Mouse (Mus musculus) heart, postnatal 10 days (tissue): ENCODE measurements around the gene Intu. TPM values are rescaled to one million over a fixed set of nuclear protein-coding genes. Genes with fewer than 3 reads are reported as not detected.

Experiments used
- DNase-seq, 2 experiments: peaks; one replicate each; pipeline ENCODE4 v3.0.0; 2021
- intact Hi-C: fragments of 180-260 bp; cut with DNase I; formaldehyde crosslinking; loops from one replicate; pipeline ENCODE4 v1.15.1; 2025
- total RNA-seq, 2 experiments: library from RNA; stranded (reverse); gene quantifications; 2 replicates each; pipeline ENCODE4 v1.2.3; 2021

Gene Intu
- total RNA-seq, 2 experiments from 2014 or later: 7.0 to 10.1 TPM

GRCm38 (mm10) chr3:40678856-40679255 is 147.8 kb downstream of the Intu start:
- intact Hi-C loops: loop anchor here (5.0 kb wide), 1 partner anchor 68 kb away; no protein-coding TSS in a partner anchor
- DNase-seq: no peak

DNA sequence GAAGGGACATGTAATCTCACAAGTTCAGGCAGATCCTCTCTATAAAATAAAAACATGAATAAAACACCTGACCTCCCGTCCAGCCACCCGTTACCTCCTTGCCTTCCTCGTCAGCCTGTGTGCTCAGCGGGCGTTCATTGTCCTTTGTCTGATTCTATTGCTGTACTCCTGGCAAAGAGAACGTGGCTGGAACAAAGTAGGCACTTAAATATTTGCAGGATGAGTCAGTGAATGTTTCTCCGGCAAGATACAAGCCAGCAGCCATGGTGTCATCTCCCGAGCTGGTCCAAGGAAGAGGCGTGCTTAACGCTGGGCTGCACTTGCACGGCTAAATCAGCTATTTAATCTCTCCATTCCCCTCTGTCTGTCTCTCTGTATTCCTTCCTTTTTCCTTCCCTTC is 151.3 kb downstream of the Intu start:
- DNase-seq: peak; percentile 64 to 66
- intact Hi-C loops: no loop called here

- DNase-seq: no peak
Observed at GRCm38 (mm10) chr3:40683171-40683570, 152.1 kb downstream of the Intu start.

DNA sequence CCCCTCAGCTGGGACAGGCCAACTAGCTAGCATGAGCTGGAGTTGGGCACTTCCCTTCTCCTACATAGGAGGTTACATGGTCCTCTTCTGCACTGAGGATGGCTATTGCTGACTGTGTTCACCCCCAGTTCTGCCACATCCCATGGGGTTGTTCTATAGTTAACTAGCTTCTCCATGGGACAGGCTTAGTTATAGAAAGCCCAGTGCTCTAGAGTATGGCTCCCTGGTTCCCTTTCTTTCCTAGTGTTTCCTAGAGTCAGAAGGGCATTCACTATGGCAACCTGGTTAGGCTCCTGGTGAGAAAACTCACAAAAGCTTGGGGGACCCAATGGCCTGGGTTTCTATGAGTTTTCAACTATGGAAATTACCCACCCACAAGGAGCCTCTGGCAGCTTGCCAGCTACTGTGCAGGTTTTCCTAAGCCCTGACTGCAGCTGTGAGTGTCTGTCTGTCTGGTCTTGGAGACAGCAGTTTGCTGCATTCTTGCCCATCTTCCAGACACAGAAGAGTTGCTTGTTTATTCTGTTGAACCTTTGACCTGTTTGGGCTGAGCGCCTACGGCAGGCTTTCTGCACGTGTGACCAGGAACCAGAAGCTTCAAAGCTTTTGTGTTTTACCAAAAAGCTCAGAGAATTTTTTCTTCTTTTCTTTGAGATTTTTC is 154.9 kb downstream of the Intu start:
- peak in 1 of 2 experiments; percentile 23 for DNase-seq
- intact Hi-C loops: no loop called here

More at GRCm38 (mm10) chr3:40683171-40683570, 152.1 kb downstream of the Intu start:
- intact Hi-C loops: no loop called here

- DNase-seq: peak in 1 of 2 experiments; percentile 23
- intact Hi-C loops: no loop called here
Observed at GRCm38 (mm10) chr3:40686836-40687235, 155.8 kb downstream of the Intu start.

GRCm38 (mm10) chr3:40687588-40687987 is 156.5 kb downstream of the Intu start:
- DNase-seq: no peak
- intact Hi-C loops: no loop called here

- DNase-seq: no peak
- intact Hi-C loops: no loop called here
Observed at GRCm38 (mm10) chr3:40691566-40691965, 160.5 kb downstream of the Intu start.

GRCm38 (mm10) chr3:40693435-40693834 is 162.3 kb downstream of the Intu start:
- no peak for DNase-seq
- intact Hi-C loops: no loop called here

GRCm38 (mm10) chr3:40693960-40694359 is 162.9 kb downstream of the Intu start:
- intact Hi-C loops: no loop called here
- DNase-seq: no peak

GRCm38 (mm10) chr3:40694438-40694837 is 163.4 kb downstream of the Intu start:
- DNase-seq: peak; percentile 40 to 41
- intact Hi-C loops: no loop called here

DNA sequence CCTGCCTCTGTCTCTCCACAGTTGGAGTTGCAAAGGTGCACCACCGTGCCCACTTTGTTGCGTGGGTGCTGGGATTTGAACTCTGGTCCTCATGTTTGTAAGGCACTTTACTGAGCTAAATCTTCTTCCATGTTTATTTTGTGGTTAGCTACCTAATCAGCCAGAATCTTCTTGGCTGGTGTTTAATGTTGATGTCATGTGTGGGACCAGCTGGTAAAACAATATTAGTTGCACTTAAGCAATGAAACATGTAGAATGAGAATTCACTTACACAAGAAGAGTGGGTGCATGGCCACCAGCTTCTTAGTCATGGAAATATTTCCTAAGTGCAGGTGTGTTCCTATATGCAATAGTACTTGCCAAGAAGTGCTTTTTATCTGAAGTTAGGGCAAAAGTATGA is 164.1 kb downstream of the Intu start:
- intact Hi-C loops: no loop called here
- no peak for DNase-seq

DNA sequence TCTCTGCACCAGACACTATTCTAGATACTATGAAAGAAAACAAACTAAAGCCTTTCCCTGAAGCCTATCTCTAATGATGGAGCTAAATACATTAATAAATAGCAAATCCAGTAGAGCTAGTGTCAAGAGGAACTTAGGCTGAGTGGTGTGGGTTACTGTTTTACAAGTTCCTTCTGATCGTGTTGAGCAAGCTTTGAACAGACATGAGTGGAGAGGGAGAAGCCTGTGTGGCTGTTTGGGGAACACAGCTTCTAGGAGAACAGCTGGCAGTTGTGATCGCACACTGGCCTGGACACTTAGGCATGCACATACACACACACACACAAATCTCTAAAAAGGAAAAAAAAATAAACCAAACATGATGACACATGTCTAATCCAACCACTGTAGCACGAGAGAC is 167.7 kb downstream of the Intu start:
- DNase-seq: no peak
- intact Hi-C loops: no loop called here

GRCm38 (mm10) chr3:40704816-40705430 is 173.8 kb downstream of the Intu start:
- intact Hi-C loops: no loop called here
- DNase-seq: peak; percentile 15 to 18

GRCm38 (mm10) chr3:40708655-40709054 is 177.6 kb downstream of the Intu start, which contains the start of gene Slc25a31:
Gene Slc25a31 (plus strand): TSS chr3:40708855.
- DNase-seq: no peak
- intact Hi-C loops: no loop called here

DNA sequence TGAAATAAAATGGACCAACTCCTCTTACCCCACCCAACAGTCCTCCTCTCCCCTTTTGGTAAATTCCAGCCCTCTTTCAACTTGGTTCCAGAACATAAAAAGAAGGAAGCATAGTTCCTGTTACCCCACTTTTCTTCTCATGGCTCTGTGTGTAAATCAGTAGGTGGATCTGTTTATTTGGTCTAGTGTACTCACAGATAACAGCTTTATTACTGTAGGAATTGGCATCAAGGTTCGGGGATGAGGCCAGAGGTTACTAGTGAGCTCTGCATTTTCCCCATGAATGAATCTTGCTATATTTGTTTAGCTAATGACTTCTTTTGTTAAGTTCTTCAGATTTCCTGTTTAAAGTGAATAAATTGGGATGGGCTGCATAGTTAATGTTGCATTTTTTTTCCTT is 185.0 kb downstream of the Intu start:
- DNase-seq: no peak
- intact Hi-C loops: no loop called here

DNA sequence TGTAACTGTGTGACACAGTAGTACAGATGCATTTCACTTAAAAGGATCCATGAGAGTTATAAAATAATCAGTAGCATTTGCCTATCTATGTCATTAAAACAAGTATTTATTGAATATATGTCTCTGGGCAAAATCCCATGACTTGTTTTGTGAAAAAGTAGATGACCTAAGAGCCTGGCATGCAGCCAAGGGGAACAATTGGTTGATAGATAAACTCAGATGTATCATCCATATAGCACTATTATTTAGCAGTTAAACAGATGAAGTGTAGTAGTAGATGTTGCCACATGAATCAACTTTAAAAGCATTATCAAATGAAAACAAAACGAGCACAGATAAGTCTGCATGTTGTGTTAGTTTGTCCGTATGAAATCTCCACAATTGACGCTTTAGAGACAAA is 187.9 kb downstream of the Intu start:
- DNase-seq: no peak
- intact Hi-C loops: no loop called here

DNA sequence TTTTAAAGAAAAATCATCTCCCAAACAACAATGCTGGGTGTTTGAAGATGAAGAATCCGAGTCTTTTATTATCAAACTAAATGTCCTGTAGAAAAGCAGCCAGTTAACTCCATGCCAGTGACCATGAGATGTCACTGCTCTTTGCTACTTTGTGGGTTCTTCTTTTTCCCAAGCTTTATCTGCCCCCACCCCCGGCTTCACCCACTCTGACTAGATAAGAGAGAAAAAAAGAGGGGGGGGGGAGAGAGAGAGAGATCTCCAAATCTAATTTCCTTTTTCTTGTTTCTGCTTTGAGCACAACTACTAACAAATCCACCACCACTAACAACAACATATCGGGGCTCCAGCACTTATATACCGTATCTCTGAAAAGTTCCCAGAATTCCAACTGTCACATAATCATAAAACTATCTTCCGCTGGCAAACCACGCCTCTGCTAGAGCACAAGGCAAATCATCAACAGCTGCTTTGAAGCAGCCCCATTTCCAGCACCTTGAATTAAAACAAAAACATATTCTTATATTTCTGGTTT is 207.4 kb downstream of the Intu start:
- DNase-seq: no peak
- intact Hi-C loops: no loop called here

- no peak for DNase-seq
- intact Hi-C loops: loop anchor here (10.0 kb wide), 1 partner anchor 341 kb away; the partner anchor contains the start of gene Pgrmc2
Observed at GRCm38 (mm10) chr3:40744024-40744835, 213.1 kb downstream of the Intu start, which contains the start of gene Hspa4l. Gene Hspa4l (plus strand): TSS chr3:40744495.

DNA sequence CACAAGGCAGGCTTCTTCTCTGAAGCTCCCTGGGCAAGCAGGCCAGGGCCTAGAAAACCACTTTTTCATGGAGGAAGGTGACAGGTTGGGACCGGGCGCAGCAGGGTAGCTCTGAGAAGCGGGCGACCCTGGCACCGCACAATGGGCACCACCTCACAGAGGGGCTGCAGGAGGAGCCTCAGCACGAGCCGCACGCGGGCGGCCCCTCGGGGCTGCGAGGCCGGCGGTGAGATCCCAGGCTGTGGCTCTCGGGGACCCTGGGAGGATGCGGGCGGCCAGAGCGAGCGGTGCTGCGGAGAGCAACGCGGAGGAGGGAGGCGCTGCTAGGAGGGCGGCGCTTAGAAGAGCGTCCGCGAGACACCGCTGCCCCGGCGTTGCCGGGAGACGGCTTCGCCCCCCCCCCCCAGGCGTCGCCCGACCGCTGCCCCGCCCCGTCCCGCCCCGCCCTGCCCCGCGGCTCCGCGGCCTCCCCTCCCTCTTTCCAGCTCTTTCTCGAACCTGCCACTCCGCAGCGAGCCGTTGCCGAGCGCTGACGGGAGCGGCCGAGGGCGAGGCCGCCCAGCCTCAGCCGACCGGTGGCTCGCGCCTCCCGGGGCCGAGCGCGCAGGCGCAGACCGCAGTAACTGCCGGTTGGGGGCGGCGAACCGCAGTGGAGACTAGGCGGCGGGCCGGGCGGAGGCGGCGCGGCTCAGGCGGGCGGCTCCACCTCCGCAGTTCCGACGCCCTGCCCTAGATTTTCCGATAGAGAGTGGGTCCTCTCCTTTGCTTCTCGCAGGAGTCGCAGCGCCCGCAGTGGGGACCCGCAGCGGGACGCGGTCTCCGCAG is 214.0 kb downstream of the Intu start:
- intact Hi-C loops: loop anchor here (5.0 to 10.0 kb wide), 3 partner anchors 68 to 340 kb away; partner anchors contain the start of gene Pgrmc2

More for the DNA sequence above, 214.0 kb downstream of the Intu start:
- peak; percentile 92 to 94 for DNase-seq
